Mouse (Mus musculus): ENCODE data around the gene D430041D05Rik. TPM values are rescaled to one million over a fixed set of nuclear protein-coding genes. Genes with fewer than 3 reads are reported as not detected.
A peak's percentile ranks its signal among the peaks of the same experiment; 100 is the strongest.

D430041D05Rik gene
- polyA plus RNA-seq, 1 experiment = 0.60 TPM

GRCm38 (mm10) chr2:104147910-104148561 is 262.8 kb downstream of the D430041D05Rik start:
- Histone ChIP-seq H3K4me2 (ENCODE audit: low read depth) (peak overlapping the region; percentile 1), H3K27me3 (ENCODE audit: control insufficient read depth, insufficient read depth, insufficient read length) (no peaks in the 10 kb centered on the region), H3K4me3 (no peak overlapping the region), H3ac (ENCODE audit: control insufficient read depth, insufficient read length) (no peak overlapping the region), H3K79me2 (ENCODE audit: control insufficient read depth, insufficient read depth) (no peaks in the 10 kb centered on the region), H3K36me3 (ENCODE audit: control insufficient read depth, insufficient read depth) (no peaks in the 10 kb centered on the region)
- TF ChIP-seq USF1 (IDR thresholded peaks at IDR 0.05; ENCODE audit: low read depth) (no peak), TCF12 (IDR thresholded peaks at IDR 0.05; ENCODE audit: insufficient read depth, poor library complexity, severe bottlenecking) (no peak), POLR2A (IDR thresholded peaks at IDR 0.05; ENCODE audit: insufficient read length, low read depth) (no peak), MYOD1 (IDR thresholded peaks at IDR 0.05; ENCODE audit: control insufficient read depth in 1 of 3, insufficient read length in 2 of 3, low read depth in 2 of 3) (no peak), SRF (IDR thresholded peaks at IDR 0.05; ENCODE audit: control insufficient read depth, insufficient read length, low read depth) (no peak), TCF3 (IDR thresholded peaks at IDR 0.05; ENCODE audit: insufficient read length, low read depth) (no peak), POLR2AphosphoS2 (IDR thresholded peaks at IDR 0.05; ENCODE audit: insufficient read length, low read depth) (no peak), E2F4 (IDR thresholded peaks at IDR 0.05; ENCODE audit: insufficient read depth) (no peak), MAX (IDR thresholded peaks at IDR 0.05; ENCODE audit: low read depth) (no peak), CEBPB (IDR thresholded peaks at IDR 0.05; ENCODE audit: insufficient read depth, poor library complexity, severe bottlenecking) (no peak)

GRCm38 (mm10) chr2:104145983-104146382 is 264.8 kb downstream of the D430041D05Rik start:
- H3ac ChIP-seq (ENCODE audit: control insufficient read depth, insufficient read length) = no peak overlapping the region
- H3K4me2 ChIP-seq (ENCODE audit: low read depth) = peak overlapping the region; percentile 51
- no peaks in the 10 kb centered on the region for H3K79me2 ChIP-seq (ENCODE audit: control insufficient read depth, insufficient read depth)
- TF ChIP-seq MYOD1 (IDR thresholded peaks at IDR 0.05; ENCODE audit: control insufficient read depth in 1 of 3, insufficient read length in 2 of 3, low read depth in 2 of 3) = peak in 1 of 3 experiments; percentile 6
- no peak for TF ChIP-seq TCF12 (IDR thresholded peaks at IDR 0.05; ENCODE audit: insufficient read depth, poor library complexity, severe bottlenecking)
- no peaks in the 10 kb centered on the region for H3K27me3 ChIP-seq (ENCODE audit: control insufficient read depth, insufficient read depth, insufficient read length)
- no peaks in the 10 kb centered on the region for H3K36me3 ChIP-seq (ENCODE audit: control insufficient read depth, insufficient read depth)
- no peak overlapping the region for H3K4me3 ChIP-seq

DNA sequence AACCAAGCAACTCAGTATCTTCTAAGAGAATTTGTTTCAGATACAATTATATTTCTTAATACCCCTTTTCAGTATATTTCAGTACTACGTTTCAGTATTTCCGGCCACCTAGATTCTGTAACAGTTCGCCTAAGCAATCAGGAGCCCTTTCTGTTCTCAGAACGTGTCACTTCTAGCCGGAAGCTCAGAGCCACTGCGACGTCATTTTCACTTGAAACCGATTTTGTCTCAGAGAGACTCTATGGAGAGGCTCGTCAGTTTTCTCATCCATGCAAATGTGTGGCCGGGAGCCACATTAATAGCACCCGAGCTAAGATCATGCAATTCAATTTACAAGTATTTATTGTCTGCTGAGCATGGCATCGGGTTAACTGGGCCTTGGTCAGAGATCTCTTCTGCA is 266.8 kb downstream of the D430041D05Rik start:
- TF ChIP-seq POLR2AphosphoS2 (IDR thresholded peaks at IDR 0.05; ENCODE audit: insufficient read length, low read depth) (no peak), POLR2A (IDR thresholded peaks at IDR 0.05; ENCODE audit: insufficient read length, low read depth) (no peak), CEBPB (IDR thresholded peaks at IDR 0.05; ENCODE audit: insufficient read depth, poor library complexity, severe bottlenecking) (no peak), TCF3 (IDR thresholded peaks at IDR 0.05; ENCODE audit: insufficient read length, low read depth) (no peak), REST (IDR thresholded peaks at IDR 0.05; ENCODE audit: insufficient read depth, insufficient read length) (no peak), MAX (IDR thresholded peaks at IDR 0.05; ENCODE audit: low read depth) (no peak), MYOG (IDR thresholded peaks at IDR 0.05; ENCODE audit: control insufficient read depth in 1 of 3, insufficient read depth in 1 of 3, insufficient read length in 2 of 3, low read depth in 2 of 3) (no peak)
- H3K4me3 ChIP-seq = no peak overlapping the region
- H3K27me3 ChIP-seq (ENCODE audit: control insufficient read depth, insufficient read depth, insufficient read length) = no peaks in the 10 kb centered on the region
- H3K79me2 ChIP-seq (ENCODE audit: control insufficient read depth, insufficient read depth) = no peaks in the 10 kb centered on the region
- no peak overlapping the region for H3ac ChIP-seq (ENCODE audit: control insufficient read depth, insufficient read length)
- H3K36me3 ChIP-seq (ENCODE audit: control insufficient read depth, insufficient read depth) = no peaks in the 10 kb centered on the region
- H3K4me2 ChIP-seq (ENCODE audit: low read depth) = no peak overlapping the region

GRCm38 (mm10) chr2:104142140-104142539 is 268.7 kb downstream of the D430041D05Rik start:
- Histone ChIP-seq H3ac (ENCODE audit: control insufficient read depth, insufficient read length) (no peak overlapping the region), H3K4me3 (no peak overlapping the region), H3K79me2 (ENCODE audit: control insufficient read depth, insufficient read depth) (no peaks in the 10 kb centered on the region), H3K4me2 (ENCODE audit: low read depth) (no peak overlapping the region), H3K27me3 (ENCODE audit: control insufficient read depth, insufficient read depth, insufficient read length) (no peaks in the 10 kb centered on the region), H3K36me3 (ENCODE audit: control insufficient read depth, insufficient read depth) (no peaks in the 10 kb centered on the region)
- no peak for TF ChIP-seq CEBPB (IDR thresholded peaks at IDR 0.05; ENCODE audit: insufficient read depth, poor library complexity, severe bottlenecking)
- TF ChIP-seq POLR2A (IDR thresholded peaks at IDR 0.05; ENCODE audit: insufficient read length, low read depth) = no peak
- no peak for TF ChIP-seq TCF3 (IDR thresholded peaks at IDR 0.05; ENCODE audit: insufficient read length, low read depth)
- no peak for TF ChIP-seq POLR2AphosphoS2 (IDR thresholded peaks at IDR 0.05; ENCODE audit: insufficient read length, low read depth)
- no peak for TF ChIP-seq E2F4 (IDR thresholded peaks at IDR 0.05; ENCODE audit: insufficient read depth)
- no peak for TF ChIP-seq MYOG (IDR thresholded peaks at IDR 0.05; ENCODE audit: control insufficient read depth in 1 of 3, insufficient read depth in 1 of 3, insufficient read length in 2 of 3, low read depth in 2 of 3)
- no peak for TF ChIP-seq REST (IDR thresholded peaks at IDR 0.05; ENCODE audit: insufficient read depth, insufficient read length)
- no peak for TF ChIP-seq SRF (IDR thresholded peaks at IDR 0.05; ENCODE audit: control insufficient read depth, insufficient read length, low read depth)
- no peak for TF ChIP-seq MYOD1 (IDR thresholded peaks at IDR 0.05; ENCODE audit: control insufficient read depth in 1 of 3, insufficient read length in 2 of 3, low read depth in 2 of 3)
- no peak for TF ChIP-seq USF1 (IDR thresholded peaks at IDR 0.05; ENCODE audit: low read depth)
- TF ChIP-seq MAX (IDR thresholded peaks at IDR 0.05; ENCODE audit: low read depth) = no peak
- no peak for TF ChIP-seq TCF12 (IDR thresholded peaks at IDR 0.05; ENCODE audit: insufficient read depth, poor library complexity, severe bottlenecking)

GRCm38 (mm10) chr2:104135920-104136319 is 274.9 kb downstream of the D430041D05Rik start:
- H3K4me2 ChIP-seq (ENCODE audit: low read depth) = peak overlapping the region; percentile 15
- no peak overlapping the region for H3ac ChIP-seq (ENCODE audit: control insufficient read depth, insufficient read length)
- H3K4me3 ChIP-seq = no peak overlapping the region
- no peaks in the 10 kb centered on the region for H3K27me3 ChIP-seq (ENCODE audit: control insufficient read depth, insufficient read depth, insufficient read length)
- TF ChIP-seq MYOG (IDR thresholded peaks at IDR 0.05; ENCODE audit: control insufficient read depth in 1 of 3, insufficient read depth in 1 of 3, insufficient read length in 2 of 3, low read depth in 2 of 3) (peak; percentile 45 to 92 (median 62)), MYOD1 (IDR thresholded peaks at IDR 0.05; ENCODE audit: control insufficient read depth in 1 of 3, insufficient read length in 2 of 3, low read depth in 2 of 3) (peak in 2 of 3 experiments; percentile 95 to 97), E2F4 (IDR thresholded peaks at IDR 0.05; ENCODE audit: insufficient read depth) (no peak), USF1 (IDR thresholded peaks at IDR 0.05; ENCODE audit: low read depth) (peak; percentile 97), MAX (IDR thresholded peaks at IDR 0.05; ENCODE audit: low read depth) (peak; percentile 62), CEBPB (IDR thresholded peaks at IDR 0.05; ENCODE audit: insufficient read depth, poor library complexity, severe bottlenecking) (no peak), TCF3 (IDR thresholded peaks at IDR 0.05; ENCODE audit: insufficient read length, low read depth) (peak; percentile 81), TCF12 (IDR thresholded peaks at IDR 0.05; ENCODE audit: insufficient read depth, poor library complexity, severe bottlenecking) (peak; percentile 81)
- no peaks in the 10 kb centered on the region for H3K36me3 ChIP-seq (ENCODE audit: control insufficient read depth, insufficient read depth)
- H3K79me2 ChIP-seq (ENCODE audit: control insufficient read depth, insufficient read depth) = no peaks in the 10 kb centered on the region

Measured in myocyte (in vitro differentiated cells).